Mouse (Mus musculus) brain, embryonic 14.5 days (tissue): ENCODE results near the gene Marveld1. TPM values are rescaled to one million over a fixed set of nuclear protein-coding genes. Genes with fewer than 3 reads are reported as not detected.

Source experiments
- DNase-seq: peaks from one replicate; pipeline ENCODE4 v3.0.0-alpha.2; 2011; ENCODE audit warnings: low read depth
- CTCF ChIP-seq: fragments of 200-500 bp; IDR thresholded peaks from 2 replicates; pipeline ENCODE4 v1.5.1; 2012; ENCODE audit warnings: inconsistent platforms, mild to moderate bottlenecking, moderate library complexity, borderline replicate concordance; ENCODE audit not compliant: insufficient read depth, insufficient read length; ENCODE audit errors: extremely low read depth
- POLR2A ChIP-seq: fragments of 200-500 bp; IDR thresholded peaks from 2 replicates; pipeline ENCODE4 v1.6.1; 2012; ENCODE audit warnings: mild to moderate bottlenecking, inconsistent platforms, borderline replicate concordance; ENCODE audit not compliant: poor library complexity, insufficient read depth, insufficient read length, severe bottlenecking; ENCODE audit errors: extremely low read depth
- polyA plus RNA-seq: library from polyadenylated mRNA; depleted of rRNA; stranded (reverse); fragments of >200 nt; gene quantifications from 2 replicates; pipeline ENCODE4 v1.2.3, GENCODE M21; 2012

The Marveld1 gene
- polyA plus RNA-seq, 1 experiment: 16.7 TPM

GRCm38 (mm10) chr19:42129509-42130293, 17.5 kb upstream of the Marveld1 start:
- TF ChIP-seq POLR2A (no peak), CTCF (no peak)
- peak; percentile 38 for DNase-seq

GRCm38 (mm10) chr19:42130294-42130606, 16.9 kb upstream of the Marveld1 start:
- no peak for DNase-seq
- TF ChIP-seq POLR2A: no peak
- TF ChIP-seq CTCF: no peak

DNA sequence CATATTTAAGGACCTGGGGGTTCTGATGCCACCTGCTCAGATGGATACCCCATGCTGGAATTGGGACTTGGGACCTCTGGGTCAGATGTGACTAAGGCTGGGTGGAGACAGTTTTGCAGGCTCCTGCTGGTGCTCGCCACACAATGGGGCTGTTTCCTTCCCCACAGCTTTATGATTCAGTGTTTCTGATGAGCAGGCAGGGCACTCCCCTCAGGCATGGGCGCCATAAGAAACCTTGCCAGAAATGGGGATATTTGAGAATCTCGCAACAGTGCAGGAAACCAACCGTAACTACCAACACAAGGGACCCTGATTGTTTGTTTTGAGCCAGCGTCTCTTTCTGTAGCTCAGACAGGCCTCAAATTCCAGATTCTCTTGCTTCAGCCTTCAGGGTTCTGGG, 16.1 kb upstream of the Marveld1 start:
- no peak for TF ChIP-seq POLR2A
- no peak for TF ChIP-seq CTCF
- no peak for DNase-seq

GRCm38 (mm10) chr19:42135070-42135469, 12.1 kb upstream of the Marveld1 start:
- no peak for TF ChIP-seq CTCF
- no peak for TF ChIP-seq POLR2A
- no peak for DNase-seq

DNA sequence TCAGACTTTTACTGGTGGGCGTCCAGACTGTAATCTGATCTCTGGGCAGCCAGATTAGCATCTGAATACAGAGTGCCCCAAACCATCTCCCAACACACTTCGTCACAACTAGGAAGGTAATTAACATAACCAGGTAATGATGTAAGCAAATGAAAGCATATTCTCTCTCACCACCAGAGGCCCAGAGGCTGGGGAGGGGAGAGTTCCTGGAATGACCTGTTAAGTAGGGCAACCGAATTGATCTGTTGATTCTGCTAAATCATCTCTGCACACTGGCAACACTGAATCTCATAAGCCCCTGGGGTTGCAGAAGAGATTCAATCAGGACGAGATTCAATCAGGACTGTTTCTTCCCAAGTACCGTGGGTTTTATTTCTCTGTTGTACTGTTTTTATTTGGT, 11.1 kb upstream of the Marveld1 start:
- DNase-seq: no peak
- no peak for TF ChIP-seq POLR2A
- TF ChIP-seq CTCF: no peak

DNA sequence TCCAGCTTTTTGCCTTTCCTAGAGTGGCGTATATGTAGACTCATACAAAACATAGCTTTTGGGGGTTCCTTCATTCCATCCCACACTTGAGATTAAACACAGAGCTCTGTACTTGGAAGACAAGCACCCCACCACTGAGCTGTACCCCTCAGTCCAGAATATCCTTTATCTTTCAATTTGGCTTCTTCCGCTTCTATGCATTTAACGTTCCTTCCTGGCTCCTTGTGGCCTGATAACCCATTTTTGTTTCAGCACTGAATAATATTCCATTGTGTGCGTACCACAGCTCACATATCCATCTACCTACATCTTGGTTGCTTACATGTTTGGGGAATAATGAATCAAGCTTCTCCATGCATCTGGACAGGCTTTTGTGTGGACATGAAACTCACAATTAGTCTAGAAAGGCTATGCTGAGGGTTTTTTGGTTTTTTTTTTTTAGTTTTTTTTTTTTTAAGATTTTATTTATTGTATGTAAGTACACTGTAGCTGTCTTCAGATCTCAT, 10.0 kb upstream of the Marveld1 start:
- TF ChIP-seq CTCF (no peak), POLR2A (no peak)
- no peak for DNase-seq

DNA sequence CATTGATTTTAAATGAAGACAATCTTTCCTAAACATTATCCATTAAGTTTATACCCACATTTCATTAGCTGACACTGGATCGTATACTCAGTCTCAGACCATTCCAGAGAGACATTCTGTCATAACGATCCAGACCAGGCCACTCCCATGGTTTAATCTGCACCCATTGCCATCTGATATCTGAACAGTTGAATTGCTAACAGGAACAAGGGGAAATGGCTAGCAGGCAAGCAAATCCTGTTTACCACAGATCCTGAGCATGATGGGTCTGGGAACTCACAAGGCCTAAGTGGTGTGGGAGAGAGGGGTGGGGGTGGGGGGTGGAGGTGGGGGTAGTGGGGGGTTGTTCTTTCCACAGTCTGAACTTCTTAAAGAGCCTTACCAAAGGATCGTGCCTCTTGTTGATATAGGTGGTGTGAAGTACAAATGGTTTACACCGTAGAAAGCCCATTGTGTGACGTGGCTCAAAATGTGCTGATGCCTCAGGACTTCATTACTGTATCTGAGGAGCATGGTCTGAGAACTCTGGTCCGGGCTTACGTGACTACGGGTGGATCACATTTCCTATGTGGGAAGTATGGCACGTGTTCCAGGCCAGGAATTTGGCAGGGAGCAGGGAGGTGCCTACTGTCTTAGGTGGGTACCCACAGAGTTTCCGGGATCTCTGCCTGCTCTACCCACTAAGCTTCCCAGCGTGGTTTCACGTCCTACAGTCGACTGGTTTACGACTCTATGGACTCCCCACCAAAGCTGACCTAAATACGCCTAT, 8.5 kb upstream of the Marveld1 start:
- no peak for TF ChIP-seq POLR2A
- TF ChIP-seq CTCF: no peak

GRCm38 (mm10) chr19:42139724-42140517, 7.3 kb upstream of the Marveld1 start:
- DNase-seq: no peak
- no peak for TF ChIP-seq CTCF

More for the DNA sequence above, 8.5 kb upstream of the Marveld1 start:
- DNase-seq: no peak

DNA sequence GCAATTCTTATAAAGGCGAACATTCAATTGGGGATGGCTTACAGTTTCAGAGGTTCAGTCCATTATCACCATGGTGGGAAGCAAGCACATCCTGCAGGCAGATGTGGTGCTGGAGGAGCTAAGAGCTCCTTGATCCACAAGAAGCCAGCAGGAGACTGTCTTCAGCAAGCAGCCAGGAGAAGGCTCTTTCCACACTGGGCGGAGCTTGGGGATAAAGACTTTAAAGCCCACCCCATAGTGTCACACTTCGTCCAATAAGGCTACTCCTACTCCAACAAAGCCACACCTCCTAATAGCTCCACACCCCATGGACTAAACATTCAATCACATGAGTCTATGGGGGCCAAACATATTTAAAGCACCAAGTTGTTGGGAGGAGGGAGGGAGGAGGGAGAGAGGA, 5.2 kb upstream of the Marveld1 start:
- DNase-seq: no peak
- no peak for TF ChIP-seq POLR2A
- no peak for TF ChIP-seq CTCF

DNA sequence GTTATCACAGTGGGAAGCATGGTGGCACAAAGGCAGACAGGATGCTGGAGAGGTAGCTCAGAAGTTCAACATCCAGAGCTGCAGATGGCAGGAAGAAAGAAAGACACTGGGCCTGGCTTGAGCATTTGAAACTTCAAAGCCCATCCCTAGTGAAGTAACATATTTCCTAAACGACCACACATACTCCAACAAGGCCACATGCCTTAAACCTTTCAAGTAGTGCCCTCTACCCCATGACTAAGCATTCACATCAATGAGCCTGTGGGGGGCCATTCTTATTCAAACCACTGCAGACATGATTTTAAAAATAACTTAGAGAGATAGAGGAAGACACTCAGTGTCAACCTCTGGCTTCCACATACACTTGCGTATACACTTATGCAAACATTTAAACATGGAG, 4.4 kb upstream of the Marveld1 start:
- TF ChIP-seq CTCF: no peak
- TF ChIP-seq POLR2A: no peak
- DNase-seq: no peak

GRCm38 (mm10) chr19:42144067-42144466, 3.1 kb upstream of the Marveld1 start:
- TF ChIP-seq POLR2A (no peak), CTCF (no peak)
- DNase-seq: no peak
